Mouse (Mus musculus) layer of hippocampus, postnatal 10 days (tissue): ENCODE measurements around the gene Parm1. TPM values are rescaled to one million over a fixed set of nuclear protein-coding genes. Genes with fewer than 3 reads are reported as not detected.

Source experiments
- DNase-seq, 2 experiments: peaks; one replicate each; pipeline ENCODE4 v3.0.0; 2021; ENCODE audit warnings: low spot score in 2 of 2
- total RNA-seq, 2 experiments: library from RNA; stranded (reverse); gene quantifications; 2 replicates each; pipeline ENCODE4 v1.2.3; 2021

The Parm1 gene
- total RNA-seq, 2 experiments from 2014 or later, result 29.4 to 30.4 TPM

DNA sequence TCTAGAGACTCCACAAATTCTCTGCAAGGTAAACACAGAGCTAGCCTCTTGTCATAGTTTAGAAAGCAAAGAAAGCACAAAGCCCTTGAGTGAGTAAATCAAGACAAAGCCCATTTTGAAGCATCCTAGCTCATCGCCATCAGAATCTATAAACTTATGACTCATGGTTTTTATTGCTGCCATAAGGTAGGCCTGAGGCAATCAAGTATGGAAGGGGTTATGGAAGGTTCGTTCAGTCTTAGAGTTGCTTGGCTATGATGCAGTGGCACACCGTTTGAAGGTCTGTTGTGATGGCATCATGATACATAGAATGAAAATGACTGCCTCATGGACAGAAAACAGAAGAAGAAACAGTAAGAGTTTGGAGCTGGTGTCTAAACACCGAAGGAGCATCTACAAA is 133.9 kb downstream of the Parm1 start:
- DNase-seq, result no peak

DNA sequence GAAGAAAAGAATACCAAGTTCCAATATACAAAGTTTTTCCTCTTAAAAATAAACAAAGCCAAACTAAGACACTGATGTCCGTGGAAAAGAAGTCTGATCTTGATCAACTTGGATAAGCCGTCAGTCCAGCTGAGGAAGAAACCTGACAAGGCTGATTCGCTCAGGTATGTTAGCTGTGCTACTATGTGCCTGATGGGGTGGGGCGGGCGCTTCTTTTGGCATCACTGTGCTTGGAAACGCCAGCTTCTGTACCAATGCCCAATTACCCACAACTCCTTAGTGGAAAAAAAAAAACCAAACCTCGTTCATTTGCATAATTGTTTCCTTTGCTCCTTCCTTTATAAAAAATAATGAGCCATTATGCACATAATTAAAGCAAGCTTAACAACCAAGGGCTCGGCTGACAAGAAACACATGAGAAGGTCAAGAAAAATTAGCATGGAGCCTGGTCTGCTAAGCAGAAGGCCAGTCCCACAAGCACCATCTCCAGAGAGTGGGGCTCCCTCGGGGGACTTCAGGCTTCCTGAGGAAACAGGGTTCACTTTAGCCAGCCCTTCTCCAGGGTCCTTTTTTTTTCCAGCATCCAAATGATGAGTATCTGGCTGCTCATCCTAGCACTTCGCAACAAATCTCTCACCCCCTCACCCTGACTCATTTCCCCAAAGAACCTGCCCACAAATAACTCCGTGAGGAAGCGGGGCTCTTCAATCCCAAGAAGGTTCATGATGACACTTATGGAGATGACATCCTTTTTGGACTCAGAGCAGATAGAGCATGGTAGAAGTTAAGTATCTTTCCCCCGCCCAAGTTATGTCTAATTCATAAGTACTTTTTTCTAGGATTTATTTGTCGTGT is 135.9 kb downstream of the Parm1 start:
- DNase-seq, result no peak

DNA sequence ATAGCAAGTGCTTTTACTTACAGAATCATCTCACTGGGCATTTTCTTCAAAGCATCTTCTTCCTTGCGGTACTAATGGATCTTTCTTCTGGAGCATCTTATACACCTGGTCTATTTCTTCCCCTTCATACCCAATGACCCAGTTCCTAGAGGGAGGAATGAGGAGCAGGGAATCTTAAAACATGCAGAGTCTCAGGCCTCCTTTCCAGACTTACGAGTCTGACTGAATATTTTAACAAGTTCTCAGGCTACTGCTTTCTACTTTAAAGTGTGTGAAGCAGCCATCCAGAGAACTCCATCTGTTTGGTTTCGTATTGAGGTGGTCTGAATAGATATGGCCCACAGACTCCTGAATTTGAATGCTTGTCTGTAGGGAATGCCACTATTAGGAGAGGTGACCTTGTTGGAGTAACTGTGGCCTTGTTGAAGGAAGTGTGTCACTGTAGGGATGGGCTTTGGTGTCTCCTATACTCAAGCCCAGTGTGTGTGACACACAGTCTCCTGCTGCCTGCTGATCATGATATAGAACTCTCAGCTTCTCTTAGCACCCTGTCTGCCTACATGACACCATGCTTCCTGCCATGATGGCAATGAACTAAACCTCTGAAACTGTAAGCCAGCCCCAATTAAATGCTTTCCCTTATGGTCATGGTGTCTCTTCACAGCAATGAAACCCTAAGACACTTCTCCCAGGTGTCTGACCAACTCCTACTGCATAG is 137.1 kb downstream of the Parm1 start:
- no peak for DNase-seq

DNA sequence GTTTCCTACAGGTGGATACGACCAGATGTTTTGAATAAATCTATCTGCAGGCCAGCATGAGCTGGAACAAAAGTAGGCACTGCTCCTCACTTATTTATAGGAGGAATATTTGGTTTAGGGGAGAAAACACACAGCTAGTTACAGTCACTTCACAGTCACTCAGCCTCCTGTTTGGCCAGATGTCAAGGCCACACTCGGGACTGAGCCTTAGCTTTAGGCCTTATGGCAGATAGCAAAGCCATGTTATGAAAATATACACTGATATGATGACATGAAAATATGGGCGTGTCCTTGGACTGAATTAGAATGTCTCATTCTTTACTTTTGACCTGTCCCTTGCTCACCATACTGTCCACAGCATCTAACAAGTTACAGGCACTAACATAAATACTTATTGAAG is 137.8 kb downstream of the Parm1 start:
- DNase-seq, result no peak

DNA sequence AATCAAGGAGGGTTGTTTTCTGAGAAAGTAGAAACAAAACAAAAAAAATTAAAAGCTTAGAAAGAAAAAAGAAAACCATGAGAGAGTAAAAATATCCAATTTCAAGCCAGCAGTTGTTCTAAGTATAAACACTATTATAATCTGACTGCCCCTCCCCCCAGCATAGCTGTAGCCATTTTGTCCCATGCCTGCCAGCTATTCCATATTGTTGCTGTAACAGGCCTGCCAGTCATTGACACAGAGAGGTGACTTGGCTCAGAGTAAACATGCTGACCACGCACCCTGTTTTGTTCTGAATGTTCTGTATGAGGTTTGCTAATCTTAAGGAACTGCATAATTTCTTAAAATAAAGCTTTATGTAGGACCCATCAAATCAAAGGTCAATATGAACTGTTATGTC is 145.3 kb downstream of the Parm1 start:
- no peak for DNase-seq

DNA sequence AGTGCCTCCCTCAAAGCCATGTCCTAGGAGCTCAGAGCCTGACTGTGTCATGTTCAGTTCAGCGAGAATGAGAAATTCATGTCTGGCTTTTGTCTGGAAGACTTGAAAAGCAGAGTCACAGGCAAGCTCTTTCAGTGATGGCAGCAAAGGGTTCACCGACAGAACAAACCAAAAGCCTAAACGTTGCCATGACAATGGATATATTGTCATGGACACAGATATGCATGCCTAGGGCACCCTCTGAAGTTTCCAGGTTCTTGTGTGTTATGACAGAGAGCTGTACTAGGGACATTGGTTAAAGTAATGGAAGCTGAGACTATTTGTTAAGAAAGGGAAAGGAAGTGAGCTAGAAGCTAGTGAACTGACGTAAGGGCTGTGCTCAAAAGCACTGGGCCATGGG is 149.7 kb downstream of the Parm1 start:
- no peak for DNase-seq

DNA sequence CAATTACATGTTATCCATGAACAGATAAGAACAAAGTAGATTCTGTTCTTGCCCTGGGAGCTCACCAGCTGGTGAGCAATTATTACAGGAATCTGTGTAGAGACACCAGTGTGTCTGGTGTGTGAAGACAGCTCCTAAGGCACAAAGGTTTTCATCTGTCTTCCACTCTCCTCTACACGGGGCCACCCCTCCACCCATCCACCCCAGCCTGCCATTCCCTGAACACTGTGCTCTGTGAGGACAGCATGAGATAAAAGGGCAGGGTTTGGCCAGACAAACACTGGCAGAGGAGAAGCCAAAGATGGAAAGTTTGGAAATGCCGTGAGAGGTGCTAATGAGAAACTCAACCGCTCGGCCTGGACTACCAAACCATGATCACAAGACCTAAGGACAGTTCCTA is 151.8 kb downstream of the Parm1 start:
- DNase-seq, result no peak

Other genes with a start within 250 kb of the Parm1 start
- under 1 TPM; 0.45 to 0.71 TPM for gene Btc, start 114.6 kb upstream of the Parm1 start, total RNA-seq